Mouse (Mus musculus) limb, embryonic 14.5 days (tissue): Measurements from ENCODE around the gene En1. TPM values are rescaled to one million over a fixed set of nuclear protein-coding genes. Genes with fewer than 3 reads are reported as not detected.

ENCODE experiments used
- ATAC-seq: fragments of 200-750 bp; cut with Nextera tagmentation; 2 replicates; pipeline ENCODE4 v1.8.0; 2017; ENCODE audit warnings: low read depth, moderate number of reproducible peaks, moderate TSS enrichment; ENCODE audit not compliant: low FRiP score
- DNase-seq: peaks from one replicate; pipeline ENCODE4 v3.0.0-alpha.2; 2015; ENCODE audit warnings: low spot score
- H3K27ac ChIP-seq: fragments of 300-500 bp; sonication (generic); replicated peaks from 2 replicates; pipeline ENCODE4 v1.5.1; 2014; ENCODE audit warnings: low read depth, mild to moderate bottlenecking, low read length, moderate library complexity, mixed read lengths
- H3K27me3 ChIP-seq: fragments of 300-500 bp; sonication (generic); 2 replicates; pipeline ENCODE4 v1.6.1; 2014; ENCODE audit warnings: low read length, mixed read lengths; ENCODE audit not compliant: control insufficient read depth, insufficient read depth
- H3K36me3 ChIP-seq: fragments of 300-500 bp; sonication (generic); 2 replicates; pipeline ENCODE4 v1.6.1; 2014; ENCODE audit warnings: mild to moderate bottlenecking, low read length, moderate library complexity, mixed read lengths; ENCODE audit not compliant: control insufficient read depth, insufficient read depth
- H3K4me1 ChIP-seq: fragments of 300-500 bp; sonication (generic); 2 replicates; pipeline ENCODE4 v1.6.1; 2014; ENCODE audit warnings: antibody characterized with exemption, low read length, mixed read lengths; ENCODE audit not compliant: control insufficient read depth, insufficient read depth
- H3K4me2 ChIP-seq: fragments of 300-500 bp; sonication (generic); replicated peaks from 2 replicates; pipeline ENCODE4 v1.6.1; 2014; ENCODE audit warnings: low read depth, mild to moderate bottlenecking, low read length, moderate library complexity; ENCODE audit not compliant: severe bottlenecking
- H3K4me3 ChIP-seq: fragments of 300-500 bp; sonication (generic); replicated peaks from 2 replicates; pipeline ENCODE4 v1.5.1; 2014; ENCODE audit warnings: low read length
- H3K9ac ChIP-seq: fragments of 300-500 bp; sonication (generic); 2 replicates; pipeline ENCODE4 v1.6.1; 2014; ENCODE audit warnings: mild to moderate bottlenecking, low read depth, low read length, moderate library complexity; ENCODE audit not compliant: severe bottlenecking
- H3K9me3 ChIP-seq: fragments of 300-500 bp; sonication (generic); 2 replicates; pipeline ENCODE4 v1.6.1; 2016; ENCODE audit warnings: low read length; ENCODE audit not compliant: control insufficient read depth
- POLR2A ChIP-seq: fragments of 200-500 bp; IDR thresholded peaks from 2 replicates; pipeline ENCODE4 v1.8.0; 2012; ENCODE audit warnings: inconsistent platforms, mild to moderate bottlenecking, moderate library complexity, borderline replicate concordance; ENCODE audit not compliant: insufficient read depth, insufficient read length; ENCODE audit errors: extremely low read depth
- WGBS: fragments of 180-500 bp; shearing (Covaris S2); extraction: QIAGEN DNeasy Blood & Tissue Kit; methylation state at CpG from one replicate; pipeline ENCODE4 v1.1.7; 2014; 5-methylcytosine and 5-hydroxymethylcytosine counted together
- polyA plus RNA-seq, 2 experiments: library from polyadenylated mRNA; depleted of rRNA in 1 of 2; stranded (reverse) in 1 of 2; unstranded in 1 of 2; fragments of >200 nt; fragmentation: Nextera tagmentation in 1 of 2; extraction: Ambion mirVana in 1 of 2; gene quantifications; 2 replicates each; pipeline versions ENCODE4 v1.2.1 to v1.2.3; 2012 to 2014

Gene En1
- polyA plus RNA-seq, 2 experiments: 3.9 to 6.4 TPM

- 4% methylated on average over 16 of the region's 16 CpGs for WGBS
- DNase-seq: no peak
Measured at GRCm38 (mm10) chr1:120601253-120601836, 873 bp upstream of the En1 start.

GRCm38 (mm10) chr1:120602876-120603655, 848 bp downstream of the En1 start:
- 0 out of 2 replicates have a peak overlapping the region, but pooled peaks have one; percentile 19 for H3K27ac ChIP-seq
- no peaks in the 10 kb centered on the region for H3K9me3 ChIP-seq
- no peaks in the 10 kb centered on the region for H3K36me3 ChIP-seq
- DNase-seq (no peak), ATAC-seq (0 out of 2 replicates have a peak, but pooled peaks have one; percentile 6)
- H3K9ac ChIP-seq: peak overlapping the region; percentile 61
- H3K4me3 ChIP-seq: peak overlapping the region; percentile 50
- peaks cover 16% of the 10 kb centered on the region; the same call in 1 of the 2 replicates for H3K4me1 ChIP-seq
- H3K4me2 ChIP-seq: peak overlapping the region; percentile 88
- WGBS: 1% methylated on average over 54 of the region's 83 CpGs
- no peak for TF ChIP-seq POLR2A
- H3K27me3 ChIP-seq: peaks cover 79% of the 10 kb centered on the region

More at GRCm38 (mm10) chr1:120601253-120601836, 873 bp upstream of the En1 start:
- peaks cover 12% of the 10 kb centered on the region; the same call in 1 of the 2 replicates for H3K4me1 ChIP-seq
- no peak overlapping the region for H3K4me2 ChIP-seq
- TF ChIP-seq POLR2A: no peak
- ATAC-seq: no peak
- no peak overlapping the region for H3K9ac ChIP-seq
- H3K36me3 ChIP-seq: no peaks in the 10 kb centered on the region
- no peaks in the 10 kb centered on the region for H3K9me3 ChIP-seq
- no peak overlapping the region for H3K27ac ChIP-seq
- peak overlapping the region; percentile 50; the same call in 1 of the 2 replicates for H3K4me3 ChIP-seq
- H3K27me3 ChIP-seq: peaks cover 91% of the 10 kb centered on the region

DNA sequence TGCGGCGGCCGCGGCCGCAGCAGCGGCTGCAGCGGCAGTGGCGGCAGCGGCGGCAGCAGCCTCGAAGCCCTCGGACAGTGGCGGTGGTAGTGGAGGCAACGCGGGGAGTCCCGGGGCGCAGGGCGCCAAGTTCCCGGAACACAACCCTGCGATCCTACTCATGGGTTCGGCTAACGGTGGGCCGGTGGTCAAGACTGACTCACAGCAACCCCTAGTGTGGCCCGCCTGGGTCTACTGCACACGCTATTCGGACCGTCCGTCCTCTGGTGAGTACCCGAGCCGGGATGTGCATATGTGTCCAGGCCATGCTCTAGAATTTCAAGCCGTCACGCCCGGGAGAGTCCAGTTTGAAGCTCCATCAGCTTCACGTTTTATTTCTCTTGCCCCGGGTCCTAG, 1.4 kb downstream of the En1 start:
- Histone ChIP-seq H3K9me3 (no peaks in the 10 kb centered on the region), H3K4me2 (peak overlapping the region; percentile 88), H3K36me3 (no peaks in the 10 kb centered on the region), H3K27ac (0 out of 2 replicates have a peak overlapping the region, but pooled peaks have one; percentile 19), H3K4me3 (peak overlapping the region; percentile 50), H3K4me1 (peaks cover 16% of the 10 kb centered on the region; the same call in 1 of the 2 replicates), H3K9ac (peak overlapping the region; percentile 61), H3K27me3 (peaks cover 79% of the 10 kb centered on the region)
- DNase-seq (no peak), ATAC-seq (no peak)
- no peak for TF ChIP-seq POLR2A
- 2% methylated on average over 28 of the region's 35 CpGs for WGBS

DNA sequence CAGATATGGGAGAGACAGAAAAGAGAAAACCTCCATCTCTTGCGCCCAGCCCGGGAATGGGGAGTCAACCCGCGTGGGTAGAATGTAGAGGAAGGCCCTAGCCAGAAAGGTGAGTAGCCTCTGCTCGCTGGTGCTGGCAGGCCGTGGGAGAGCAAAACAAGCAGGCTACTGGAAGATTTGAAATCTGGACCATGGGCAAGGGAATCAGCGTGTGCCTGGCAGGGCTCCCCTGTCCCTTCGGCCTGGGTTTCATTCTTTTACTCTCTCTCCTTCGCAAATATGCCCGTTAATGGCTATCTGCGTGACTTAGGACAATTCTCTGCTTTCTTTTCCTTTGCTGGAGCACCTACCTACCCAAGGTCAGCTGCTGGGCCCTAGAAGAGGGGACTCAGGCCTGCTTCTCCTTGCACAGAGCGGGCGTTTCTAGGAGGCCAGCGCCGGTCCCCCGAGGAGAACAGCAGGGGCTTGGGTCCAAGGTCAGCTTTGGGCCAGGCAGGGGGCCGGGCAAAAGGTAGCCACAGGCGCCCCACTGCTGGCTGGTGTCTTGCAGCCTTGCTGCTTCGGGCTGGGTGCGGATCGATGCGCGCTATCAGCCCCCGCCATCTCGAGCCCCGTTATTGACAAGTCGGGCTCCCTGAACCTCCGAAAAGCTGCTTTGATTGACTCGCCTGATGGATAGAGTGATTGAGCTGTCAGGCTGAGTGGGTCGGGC, 2.4 kb downstream of the En1 start:
- H3K27me3 ChIP-seq: peaks cover 80% of the 10 kb centered on the region
- no peak for TF ChIP-seq POLR2A
- no peaks in the 10 kb centered on the region for H3K36me3 ChIP-seq
- H3K9me3 ChIP-seq: no peaks in the 10 kb centered on the region
- peak overlapping the region; percentile 50 for H3K4me3 ChIP-seq
- DNase-seq (no peak), ATAC-seq (no peak)
- H3K9ac ChIP-seq: peak overlapping the region; percentile 61; the same call in 1 of the 2 replicates
- H3K27ac ChIP-seq: no peak overlapping the region
- WGBS: 8% methylated on average over 30 of the region's 30 CpGs
- peaks cover 16% of the 10 kb centered on the region; the same call in 1 of the 2 replicates for H3K4me1 ChIP-seq
- H3K4me2 ChIP-seq: peak overlapping the region; percentile 88

DNA sequence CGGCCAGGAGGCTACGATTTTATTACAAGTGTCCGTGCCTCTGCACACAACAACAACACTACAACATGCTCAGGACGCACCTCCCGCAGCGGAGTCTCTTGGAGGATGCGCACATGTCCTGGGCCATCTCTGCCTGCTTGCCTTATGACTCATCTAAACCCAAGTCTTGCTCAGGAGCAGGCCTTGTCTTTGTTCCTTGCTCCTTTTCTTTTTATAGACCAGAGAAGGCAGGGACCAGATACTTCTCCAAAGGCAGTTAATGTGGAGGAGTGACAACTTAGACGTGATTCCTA, 2.9 kb downstream of the En1 start:
- no peaks in the 10 kb centered on the region for H3K36me3 ChIP-seq
- no peak overlapping the region for H3K27ac ChIP-seq
- H3K4me1 ChIP-seq: peaks cover 16% of the 10 kb centered on the region; the same call in 1 of the 2 replicates
- WGBS: 12% methylated on average over 8 of the region's 8 CpGs
- 0 out of 2 replicates have a peak overlapping the region, but pooled peaks have one; percentile 41 for H3K4me2 ChIP-seq
- H3K4me3 ChIP-seq: peak overlapping the region; percentile 50; the same call in 1 of the 2 replicates
- peaks cover 80% of the 10 kb centered on the region for H3K27me3 ChIP-seq
- H3K9ac ChIP-seq: no peak overlapping the region
- ATAC-seq: no peak
- TF ChIP-seq POLR2A: no peak
- no peaks in the 10 kb centered on the region for H3K9me3 ChIP-seq
- no peak for DNase-seq
